9 mouse cellular contexts compared by ENCODE assay signal in genomic region chr9:85588077-85588476, GRCm38 (mm10).
DNase-seq lines count a peak whose midpoint lies in the region; ATAC-seq and TF ChIP-seq lines count a peak whose summit lies in the region.
"Had no signal": no experiment of that assay in that cellular context is flagged by ENCODE, and none has a peak within 500 bp of the region (broad histone marks: within the 10 kb centered on the region; RNA-seq: fewer than 3 reads in every experiment).

No protein-coding gene starts in this region.

- no peaks in the 10 kb centered on the region for H3K27me3 ChIP-seq in lung, embryonic 16.5 days (ENCODE audit: control insufficient read depth, insufficient read depth, low read depth, low read length)
- H3K27me3 ChIP-seq in splenic B cell, adult 2 months (ENCODE audit: control insufficient read depth, insufficient read depth, low read length, poor library complexity, severe bottlenecking): no peaks in the 10 kb centered on the region
- H3K27me3 ChIP-seq: heart, embryonic 13.5 days had no signal

- ATAC-seq in lung, embryonic 16.5 days (ENCODE audit: low read depth): 0 out of 2 replicates have a peak, but pooled peaks have one; percentile 5

- 39% methylated on average over 2 of the region's 2 CpGs for WGBS in lung, embryonic 16.5 days

- H3K4me1 ChIP-seq in lung, embryonic 16.5 days (replicated peaks; ENCODE audit: control insufficient read depth, insufficient read depth, low read length): no peaks in the 10 kb centered on the region

- H3K9me3 ChIP-seq in lung, embryonic 16.5 days (ENCODE audit: control insufficient read depth, low read length): peaks cover 5% of the 10 kb centered on the region; the same call in 1 of the 2 replicates

- TF ChIP-seq CTCF in gastrocnemius, adult 2 months (IDR thresholded peaks at IDR 0.05): peak; percentile 54

- H3K9ac ChIP-seq in lung, embryonic 16.5 days (ENCODE audit: low read length): no peak overlapping the region
- H3K9ac ChIP-seq: heart, embryonic 13.5 days had no signal

- H3K27ac ChIP-seq in gastrocnemius, adult 2 months: no peak overlapping the region
- H3K27ac ChIP-seq in lung, embryonic 16.5 days (ENCODE audit: low read length): no peak overlapping the region
- H3K27ac ChIP-seq: heart, embryonic 13.5 days had no signal

- H3K4me2 ChIP-seq in lung, embryonic 16.5 days (ENCODE audit: low read depth, low read length): no peak overlapping the region
- H3K4me2 ChIP-seq: heart, embryonic 13.5 days had no signal

- DNase-seq in gastrocnemius, adult 2 months: peak; percentile 23
- no peak for DNase-seq in gastrocnemius, adult 8-10 months (ENCODE audit: low spot score in 2 of 2)
- peak; percentile 2 for DNase-seq in thymus, postnatal 25 days
- no peak for DNase-seq in thymus, postnatal 36 days
- peak; percentile 52 for DNase-seq in embryo, embryonic 11 days
- peak; percentile 4 to 19 for DNase-seq in kidney, adult 8-10 months
- DNase-seq in splenic B cell, adult 2 months (ENCODE audit: low read depth, low spot score): peak; percentile 55

- H3K36me3 ChIP-seq in lung, embryonic 16.5 days (ENCODE audit: control insufficient read depth, insufficient read depth, low read length): no peaks in the 10 kb centered on the region
- no peaks in the 10 kb centered on the region for H3K36me3 ChIP-seq in splenic B cell, adult 2 months (ENCODE audit: control insufficient read depth, insufficient read depth, low read length, poor library complexity, severe bottlenecking)

- intact Hi-C loops in gastrocnemius, adult 2 months (cut with DNase I): no loop called here

- H3K4me3 ChIP-seq in gastrocnemius, adult 2 months: no peak overlapping the region
- H3K4me3 ChIP-seq in lung, embryonic 16.5 days (ENCODE audit: low read length): no peak overlapping the region
- H3K4me3 ChIP-seq: heart, embryonic 13.5 days had no signal

Comparison
In these comparisons a context has a peak if more than half of its experiments do, and no peak if none do; other contexts are left out.
1. DNase-seq: peak in gastrocnemius, adult 2 months (single experiment), thymus, postnatal 25 days (single experiment), embryo, embryonic 11 days (single experiment), kidney, adult 8-10 months (2 of 2) and splenic B cell, adult 2 months (single experiment); none in gastrocnemius, adult 8-10 months (0 of 2) and thymus, postnatal 36 days (0 of 2).